Mouse (Mus musculus) brain, embryonic 14.5 days (tissue): ENCODE measurements around the gene Tiam2. TPM values are rescaled to one million over a fixed set of nuclear protein-coding genes. Genes with fewer than 3 reads are reported as not detected.

Experiments used
- DNase-seq: peaks from one replicate; pipeline ENCODE4 v3.0.0-alpha.2; 2011; ENCODE audit warnings: low read depth
- CTCF ChIP-seq: fragments of 200-500 bp; IDR thresholded peaks from 2 replicates; pipeline ENCODE4 v1.5.1; 2012; ENCODE audit warnings: inconsistent platforms, mild to moderate bottlenecking, moderate library complexity, borderline replicate concordance; ENCODE audit not compliant: insufficient read depth, insufficient read length; ENCODE audit errors: extremely low read depth
- POLR2A ChIP-seq: fragments of 200-500 bp; IDR thresholded peaks from 2 replicates; pipeline ENCODE4 v1.6.1; 2012; ENCODE audit warnings: mild to moderate bottlenecking, inconsistent platforms, borderline replicate concordance; ENCODE audit not compliant: poor library complexity, insufficient read depth, insufficient read length, severe bottlenecking; ENCODE audit errors: extremely low read depth
- polyA plus RNA-seq: library from polyadenylated mRNA; depleted of rRNA; stranded (reverse); fragments of >200 nt; gene quantifications from 2 replicates; pipeline ENCODE4 v1.2.3, GENCODE M21; 2012

The Tiam2 gene
- polyA plus RNA-seq, 1 experiment: 17.5 TPM

DNA sequence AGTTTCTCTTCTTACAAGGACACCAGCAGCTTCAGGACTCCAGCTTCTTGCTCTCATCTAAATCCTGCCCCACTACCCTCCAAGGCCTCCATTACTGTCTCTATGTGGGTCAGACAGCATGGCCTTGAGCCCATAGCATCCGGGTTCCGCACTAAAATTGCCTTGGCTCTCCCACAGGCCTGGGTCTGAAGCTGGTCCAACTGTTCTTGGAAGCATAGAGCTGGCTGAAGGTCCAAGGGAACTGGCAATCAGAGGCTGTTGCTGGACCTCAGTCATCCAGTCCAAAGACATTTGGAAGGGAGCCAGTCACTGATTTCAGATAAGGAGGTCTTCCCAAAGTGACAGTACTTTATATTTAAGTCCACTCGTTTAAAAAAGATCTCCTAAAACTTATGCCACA, 89.2 kb downstream of the Tiam2 start:
- DNase-seq: no peak
- no peak for TF ChIP-seq POLR2A
- TF ChIP-seq CTCF: no peak

DNA sequence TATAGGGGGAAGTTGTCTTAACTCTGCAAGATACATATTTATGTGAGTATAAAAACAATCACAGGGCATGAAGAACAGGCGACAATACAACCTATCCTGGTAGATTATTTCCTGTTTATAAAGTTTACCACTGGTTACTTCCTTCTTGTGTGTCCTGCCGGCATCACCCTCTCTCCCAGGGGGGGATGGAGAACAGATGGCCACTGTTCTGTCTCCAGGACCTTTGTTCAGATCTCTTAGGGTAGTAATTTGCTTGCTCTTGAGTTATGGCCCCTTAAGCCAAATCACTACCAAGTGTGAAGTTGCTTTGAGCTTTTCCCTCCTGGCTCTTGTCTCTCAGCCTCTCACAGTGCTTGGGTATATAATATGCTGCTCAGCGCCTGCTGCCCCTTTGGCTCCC, 90.0 kb downstream of the Tiam2 start:
- TF ChIP-seq CTCF: no peak
- no peak for TF ChIP-seq POLR2A
- peak; percentile 40 for DNase-seq

DNA sequence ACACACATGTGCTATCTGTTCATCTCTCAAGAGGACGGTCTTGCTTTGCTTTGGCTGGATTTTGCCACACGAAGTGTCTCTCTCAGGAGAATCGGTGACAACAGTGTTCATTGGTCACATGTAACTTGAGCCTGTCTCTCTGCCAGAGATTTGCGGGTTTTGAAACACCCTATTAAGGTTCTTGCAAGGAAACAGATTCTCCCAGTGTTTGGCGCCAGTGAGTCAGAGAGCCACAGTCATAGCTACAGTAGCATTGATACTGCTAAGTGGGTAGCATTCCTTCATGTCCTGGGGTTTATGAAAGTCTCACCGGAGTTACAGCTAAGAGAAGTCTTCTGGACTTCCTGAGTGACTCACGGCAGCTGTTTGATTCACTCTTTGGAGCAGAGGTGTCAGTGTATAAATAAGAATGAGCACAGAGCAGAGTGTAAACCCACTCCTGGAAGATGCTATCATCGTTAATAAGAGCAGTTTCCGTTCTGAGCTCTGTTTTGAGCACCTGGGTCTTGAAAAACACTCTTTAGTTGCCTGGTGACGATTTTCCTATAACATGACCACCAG, 93.1 kb downstream of the Tiam2 start:
- DNase-seq: no peak
- TF ChIP-seq CTCF: no peak
- TF ChIP-seq POLR2A: no peak

DNA sequence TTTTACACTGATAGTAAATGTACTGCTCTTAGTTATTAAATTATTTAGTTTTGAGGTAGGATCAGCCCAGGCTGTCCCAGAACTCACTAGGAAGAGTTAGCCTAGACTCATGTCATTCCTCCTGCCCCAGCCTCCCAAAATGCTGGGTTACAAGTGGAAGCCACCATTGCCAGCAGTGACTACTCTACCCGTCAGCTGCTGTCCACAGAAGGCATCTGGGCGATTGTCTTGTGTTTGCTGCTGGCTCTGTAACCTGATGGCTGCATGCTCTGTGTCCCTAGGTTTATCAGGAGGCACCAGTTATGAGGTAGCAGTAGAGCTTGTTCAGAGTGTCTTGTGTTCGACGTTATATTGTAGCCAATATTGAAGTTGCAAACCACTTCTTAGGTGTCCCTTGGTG, 93.8 kb downstream of the Tiam2 start:
- no peak for DNase-seq
- TF ChIP-seq POLR2A: no peak
- TF ChIP-seq CTCF: no peak

DNA sequence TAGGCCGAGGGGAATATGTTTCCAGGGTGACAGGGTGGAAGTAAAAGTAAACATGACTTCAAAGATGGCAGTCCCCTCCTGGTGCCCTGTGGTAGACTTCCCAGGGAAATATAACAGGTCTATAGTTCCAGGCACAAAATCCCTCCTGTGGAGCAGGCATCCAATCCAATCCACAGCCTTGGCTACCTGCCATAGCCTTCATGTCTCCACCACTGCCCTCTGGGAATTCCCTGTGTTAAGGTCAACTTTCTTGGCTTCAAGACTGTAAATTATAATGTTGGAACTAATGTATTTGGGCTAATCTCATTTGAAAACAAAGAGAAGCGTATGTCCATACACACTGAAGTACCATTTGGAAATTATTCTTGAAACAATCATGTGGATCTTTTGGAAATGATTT, 97.0 kb downstream of the Tiam2 start:
- TF ChIP-seq POLR2A (no peak), CTCF (no peak)
- no peak for DNase-seq

DNA sequence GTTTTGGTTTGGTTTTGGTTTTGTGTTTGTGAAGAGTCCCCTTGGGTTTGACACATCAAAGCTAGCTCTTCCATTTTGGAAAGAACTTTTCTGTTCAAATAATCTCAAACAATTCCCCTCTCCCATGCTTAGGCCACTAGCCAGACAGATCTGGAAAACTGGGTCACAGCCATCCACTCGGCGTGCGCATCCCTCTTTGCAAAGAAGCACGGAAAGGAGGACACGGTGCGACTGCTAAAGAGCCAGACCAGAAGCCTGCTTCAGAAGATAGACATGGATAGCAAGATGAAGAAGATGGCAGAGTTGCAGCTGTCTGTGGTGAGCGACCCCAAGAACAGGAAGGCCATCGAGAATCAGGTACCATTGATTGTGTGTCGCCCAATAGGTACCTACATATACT, 102.3 kb downstream of the Tiam2 start:
- DNase-seq: no peak
- TF ChIP-seq CTCF: no peak
- TF ChIP-seq POLR2A: no peak

DNA sequence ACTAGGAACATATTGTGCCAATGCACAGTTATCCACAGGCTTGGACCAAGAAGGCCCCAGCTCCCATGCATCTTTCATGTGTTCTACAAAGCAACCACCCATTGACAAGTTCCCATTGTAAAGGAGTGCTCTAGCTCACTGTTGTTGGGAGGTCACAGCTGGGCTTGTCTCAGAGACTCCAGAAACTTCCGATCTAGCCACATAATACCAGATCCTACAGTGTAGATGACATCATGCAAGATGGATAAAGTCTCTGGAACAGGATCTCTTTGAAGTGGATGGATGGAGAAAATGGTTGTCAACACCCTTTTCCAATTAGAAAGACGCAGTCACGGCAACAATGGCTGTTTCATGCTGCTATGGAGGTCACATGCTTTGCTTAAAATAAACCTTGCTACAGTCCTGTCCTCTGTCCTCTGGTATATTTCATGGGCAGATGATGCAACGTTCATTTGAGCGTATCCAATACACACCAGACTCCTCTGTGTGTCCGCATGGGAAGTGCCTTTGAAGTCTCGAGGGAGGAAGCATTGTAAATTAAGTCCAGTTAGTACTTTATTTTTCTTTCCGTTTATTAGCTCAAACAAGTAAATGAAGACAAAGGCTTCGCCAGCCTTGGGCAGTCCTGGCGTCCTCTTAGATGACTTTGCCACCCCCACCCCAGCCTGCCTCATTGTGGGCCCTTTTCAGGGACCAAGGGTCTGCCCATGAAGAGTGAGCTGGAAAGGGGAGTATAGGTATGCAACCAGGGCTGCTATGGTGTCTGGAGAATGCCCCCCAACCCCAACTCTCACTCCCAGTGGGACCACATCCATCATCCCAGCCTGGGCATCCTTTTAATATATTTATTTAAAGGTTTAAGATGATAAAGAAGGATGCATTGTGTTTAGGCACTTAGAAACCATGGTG, 106.5 kb downstream of the Tiam2 start:
- TF ChIP-seq POLR2A: no peak
- no peak for TF ChIP-seq CTCF
- no peak for DNase-seq

DNA sequence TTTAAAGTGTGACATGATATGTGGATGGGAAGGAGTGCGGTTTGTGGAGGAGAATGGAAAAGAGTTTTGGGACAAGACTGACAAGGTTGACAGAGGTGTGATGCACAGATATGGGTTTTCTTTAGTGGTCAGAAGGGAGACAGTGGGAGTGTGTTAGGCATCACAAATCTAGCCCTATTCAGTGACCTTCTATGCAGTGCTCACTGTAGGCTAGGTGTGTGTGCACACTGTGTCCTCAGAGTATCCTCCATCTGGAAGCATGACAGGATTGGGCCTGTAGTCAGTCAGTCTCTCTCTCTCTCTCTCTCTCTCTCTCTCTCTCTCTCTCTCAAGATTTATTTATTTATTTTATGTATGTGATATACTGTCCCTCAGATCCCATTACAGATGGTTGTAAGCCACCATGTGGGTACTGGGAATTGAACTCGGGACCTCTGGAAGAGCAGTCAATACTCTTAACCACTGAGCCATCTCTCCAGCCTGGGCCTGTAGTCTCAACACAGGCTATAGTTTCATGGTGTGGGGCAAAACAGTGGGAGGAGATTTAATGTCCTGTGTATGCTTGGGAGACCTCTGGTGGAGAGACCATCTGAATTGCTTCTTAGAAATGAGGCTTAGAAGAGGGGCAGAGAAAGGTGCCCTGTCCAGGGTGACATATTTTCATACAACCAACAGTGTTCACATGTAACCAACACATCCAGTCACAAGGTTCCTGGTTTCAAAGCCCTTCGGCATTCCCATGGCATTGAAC, 107.3 kb downstream of the Tiam2 start:
- DNase-seq: no peak
- TF ChIP-seq POLR2A (no peak), CTCF (no peak)

DNA sequence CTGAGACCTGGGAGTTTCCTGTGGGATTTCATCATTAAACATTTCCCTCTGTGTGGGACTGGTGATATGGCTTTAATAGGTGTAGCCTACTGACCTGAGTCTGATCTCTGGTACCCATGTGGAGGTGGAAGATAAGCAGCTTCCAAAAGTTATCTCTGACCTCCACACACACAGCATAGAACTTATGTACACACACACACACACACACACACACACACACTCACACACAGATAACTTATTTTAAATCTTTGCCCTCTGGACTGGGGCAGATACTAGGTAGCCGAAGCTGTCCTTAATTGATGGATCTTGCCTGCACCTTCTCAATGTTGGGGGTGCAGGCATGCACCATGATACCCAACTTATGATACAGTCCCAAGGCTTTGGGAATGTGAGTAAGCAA, 108.9 kb downstream of the Tiam2 start:
- TF ChIP-seq POLR2A (no peak), CTCF (no peak)
- no peak for DNase-seq

DNA sequence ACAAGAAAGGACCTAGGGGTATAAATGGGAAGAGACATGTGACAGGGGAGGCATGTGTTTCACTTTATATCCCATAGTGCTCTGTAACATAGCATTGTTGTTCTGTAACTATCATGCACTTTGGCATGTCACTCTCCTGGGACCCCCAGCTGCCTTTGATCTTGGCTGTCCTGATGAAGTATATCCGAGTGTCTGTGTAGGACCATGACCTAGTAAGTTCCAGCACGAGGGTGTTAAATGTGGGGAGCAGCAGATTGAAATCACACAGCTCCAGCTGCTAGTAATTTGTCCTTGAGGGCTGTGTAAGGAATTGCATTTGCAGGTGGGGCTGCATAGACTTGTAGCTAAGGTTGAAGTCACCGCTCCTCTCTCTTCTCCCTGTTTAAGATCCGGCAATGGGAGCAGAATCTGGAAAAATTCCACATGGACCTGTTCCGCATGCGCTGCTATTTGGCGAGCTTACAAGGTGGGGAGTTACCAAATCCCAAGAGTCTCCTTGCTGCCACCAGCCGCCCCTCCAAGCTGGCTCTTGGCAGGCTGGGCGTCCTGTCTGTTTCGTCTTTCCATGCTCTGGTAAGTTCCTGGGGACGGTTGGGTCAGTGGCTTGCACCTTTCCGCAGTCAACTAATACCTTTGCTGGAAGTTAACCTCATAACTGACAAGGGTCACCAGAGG, 110.6 kb downstream of the Tiam2 start:
- TF ChIP-seq POLR2A: no peak
- peak; percentile 36 for DNase-seq
